Mouse (Mus musculus) bone marrow, adult 2 months (tissue): ENCODE measurements around the gene Prpf4.

Experiments
- CTCF ChIP-seq: fragments of 200-500 bp; IDR thresholded peaks from 2 replicates; pipeline ENCODE4 v1.5.1; 2011; ENCODE audit warnings: low read length, control low read depth; ENCODE audit not compliant: control insufficient read depth, insufficient read depth
- POLR2A ChIP-seq: fragments of 200-500 bp; IDR thresholded peaks from 2 replicates; pipeline ENCODE4 v1.6.1; 2011; ENCODE audit warnings: low read depth, mild to moderate bottlenecking, control low read depth, low read length, borderline replicate concordance; ENCODE audit not compliant: control insufficient read depth

- TF ChIP-seq CTCF (no peak), POLR2A (no peak)
Measured at GRCm38 (mm10) chr4:62463124-62463523, 54.5 kb downstream of the Prpf4 start.
